Mouse (Mus musculus): ENCODE measurements around the gene Ahcyl1. TPM values are rescaled to one million over a fixed set of nuclear protein-coding genes. Genes with fewer than 3 reads are reported as not detected.
A peak's percentile ranks its signal among the peaks of the same experiment; 100 is the strongest.
"Not testable (repeated sequence)": the region's sequence is repeated elsewhere in the genome, so short reads cannot be mapped to it uniquely, and the experiment has no call there.

The Ahcyl1 gene
- total RNA-seq (2015; ENCODE audit: low replicate concordance) (34.6 and 38.6 TPM in 2 replicates), total RNA-seq (2017; ENCODE audit: low replicate concordance) (29.4 and 33.7 TPM in 2 replicates)

DNA sequence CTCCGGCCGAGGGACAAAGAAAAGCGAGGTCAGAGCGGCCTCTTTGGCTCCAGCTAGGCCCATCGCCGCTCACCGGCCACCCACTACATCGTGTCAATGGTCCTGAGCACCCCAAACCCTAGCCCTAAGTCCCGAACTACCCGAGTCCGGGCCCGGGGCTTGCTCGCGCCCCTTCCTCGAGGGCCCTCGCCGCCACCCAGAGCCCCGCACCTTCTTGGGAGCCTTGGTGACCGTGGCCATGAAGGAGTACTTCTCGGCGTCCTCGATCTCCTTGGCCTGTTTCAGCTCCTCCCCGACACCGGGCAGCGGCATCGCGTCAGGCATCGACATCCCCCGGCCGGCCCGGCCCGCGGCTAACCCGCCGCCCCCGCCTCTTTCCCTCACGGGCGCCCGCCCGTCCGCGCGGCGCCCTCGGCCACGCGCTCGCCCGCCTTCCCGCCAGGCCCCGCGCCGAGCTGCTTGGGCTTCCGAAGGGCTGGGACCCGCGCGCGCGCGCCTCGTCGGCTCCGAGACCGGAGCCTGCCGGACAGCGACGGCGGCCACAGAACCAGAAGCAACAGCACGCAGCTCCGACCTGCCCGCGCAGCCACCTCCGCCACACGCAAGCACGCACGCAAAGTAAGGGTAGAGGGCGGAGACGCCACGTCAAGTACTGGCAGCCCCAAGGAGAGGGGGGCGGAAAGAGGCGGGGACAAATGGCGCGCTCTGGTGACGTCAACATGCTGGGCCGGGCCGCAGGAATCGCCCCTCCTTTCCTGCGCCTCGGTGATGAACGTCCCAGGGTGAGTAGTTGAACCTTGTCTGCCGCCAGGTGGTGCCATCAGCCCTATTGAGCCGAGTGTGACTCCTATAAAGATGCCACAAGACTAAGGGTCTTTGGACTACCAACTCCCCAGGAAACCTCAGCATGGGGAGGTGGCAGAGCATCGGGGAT, at the start of gene Ahcyl1:
Gene Ahcyl1, minus strand, starts transcription at position 613 of the 934 bp plus-strand sequence.
- peak; percentile 94 for ATAC-seq (replicated peaks; ENCODE audit: low FRiP score, poor library complexity, severe bottlenecking)

DNA sequence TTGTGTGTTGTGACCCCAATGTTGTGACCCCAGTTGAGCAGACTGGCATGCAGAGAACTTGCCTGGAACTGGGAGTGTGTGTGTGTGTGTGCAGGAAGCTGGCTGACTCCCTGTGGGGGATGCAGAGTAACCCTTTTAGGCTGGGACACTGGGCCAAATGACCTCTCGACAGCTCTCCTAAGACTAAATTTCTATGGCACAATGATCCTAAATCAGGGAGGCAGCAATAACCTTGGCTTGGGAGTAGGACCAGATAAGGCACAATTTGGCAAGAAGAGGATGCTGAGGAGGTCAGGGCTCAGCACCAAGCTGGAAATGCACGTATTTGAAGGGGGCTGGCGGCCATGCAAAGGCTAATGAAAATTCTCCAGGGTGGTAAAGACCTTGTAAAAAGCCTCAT, 49.7 kb upstream of the Ahcyl1 start:
- no peak for ATAC-seq (replicated peaks; ENCODE audit: low FRiP score, poor library complexity, severe bottlenecking)

DNA sequence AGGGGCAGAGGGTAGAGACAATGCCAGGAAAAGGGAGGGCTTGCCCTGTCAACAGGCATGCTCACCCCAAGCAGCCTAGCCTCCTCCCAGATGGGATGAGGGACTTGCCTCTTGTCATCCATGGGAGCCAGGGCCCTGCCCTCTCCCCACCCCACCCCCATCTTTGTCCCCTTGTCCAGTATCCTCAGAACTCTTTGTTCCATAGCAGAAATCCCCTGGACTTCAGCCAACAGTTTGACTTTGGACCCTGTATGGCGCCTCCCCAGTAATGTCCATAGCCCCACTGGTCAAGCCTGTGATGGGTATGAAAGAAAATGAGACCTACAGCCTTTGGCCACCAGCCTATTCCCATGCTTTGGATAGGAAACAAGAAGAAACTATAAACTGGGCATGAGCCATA, 47.3 kb upstream of the Ahcyl1 start:
- ATAC-seq (replicated peaks; ENCODE audit: low FRiP score, poor library complexity, severe bottlenecking) = no peak

DNA sequence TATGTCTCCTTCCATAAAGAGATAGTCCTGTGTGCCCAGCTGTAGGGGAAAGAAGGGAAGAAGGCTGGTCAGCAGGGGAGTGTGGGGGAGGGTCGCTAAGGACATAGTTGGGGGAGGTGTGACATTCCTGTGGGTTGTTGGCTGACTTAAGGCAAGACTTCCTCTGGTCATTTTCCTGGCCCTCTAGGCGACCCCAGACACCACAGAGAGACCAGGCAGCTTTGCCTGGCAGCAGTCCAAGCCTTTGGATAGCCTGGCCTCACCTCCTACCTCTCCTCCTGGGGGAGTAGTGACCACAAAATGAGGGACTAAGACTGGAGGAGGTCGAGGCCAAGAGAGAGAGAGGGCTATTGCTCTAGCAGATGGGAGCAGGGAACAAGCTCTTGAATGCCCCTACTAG, 46.7 kb upstream of the Ahcyl1 start:
- no peak for ATAC-seq (replicated peaks; ENCODE audit: low FRiP score, poor library complexity, severe bottlenecking)

DNA sequence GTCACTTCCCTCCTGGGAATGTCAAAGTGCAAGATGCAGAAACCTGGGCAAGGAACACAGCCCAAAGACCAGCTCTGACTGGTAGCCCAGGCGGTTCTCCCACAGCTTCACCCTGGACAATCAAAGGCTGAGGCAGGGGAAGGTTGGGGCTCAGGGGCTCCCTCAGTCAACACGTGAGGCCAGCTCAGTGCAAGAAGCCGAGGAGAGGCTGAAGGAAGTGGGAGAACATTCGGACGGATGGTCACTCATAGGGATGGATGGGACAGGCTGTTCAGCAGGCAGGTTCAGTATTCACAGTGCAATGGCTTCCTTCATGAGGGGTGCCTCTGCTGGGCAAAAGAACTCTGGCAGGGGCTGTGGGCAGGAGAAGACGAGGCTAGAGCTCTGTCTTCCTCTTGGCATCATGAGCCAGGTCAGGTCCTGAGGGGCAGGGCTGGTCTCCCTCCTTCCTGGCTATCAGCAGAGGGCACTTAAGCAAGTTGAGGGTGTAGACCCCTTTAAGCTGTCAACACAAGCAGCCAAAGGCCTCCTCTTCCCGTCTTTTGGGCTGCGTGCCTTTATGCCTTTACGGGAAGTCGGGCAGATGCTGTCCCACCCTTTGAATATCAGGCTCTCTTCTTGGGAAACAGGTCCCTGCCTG, 45.8 kb upstream of the Ahcyl1 start:
- no peak; the same call in 1 of the 2 replicates for ATAC-seq (replicated peaks; ENCODE audit: low FRiP score, poor library complexity, severe bottlenecking)

DNA sequence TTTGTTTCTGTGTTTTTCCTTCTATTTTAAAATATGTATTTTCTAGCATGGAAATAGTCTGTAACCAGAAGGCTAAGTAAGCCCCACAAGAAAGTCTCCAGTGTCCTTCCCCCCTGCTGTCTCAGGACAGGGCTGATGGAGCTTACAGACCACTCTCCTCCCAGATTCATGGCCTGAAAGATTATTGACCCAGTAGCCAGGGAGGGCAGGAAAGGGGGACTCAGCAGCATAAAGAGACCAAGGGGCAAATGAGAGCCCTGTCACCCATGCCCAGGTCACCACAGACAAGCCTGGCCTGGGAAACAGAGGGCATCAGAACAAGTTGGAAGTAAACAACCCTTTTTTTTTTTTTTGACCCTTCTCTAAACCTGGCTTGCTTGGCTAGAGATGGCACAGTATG, 45.0 kb upstream of the Ahcyl1 start:
- no peak for ATAC-seq (replicated peaks; ENCODE audit: low FRiP score, poor library complexity, severe bottlenecking)

DNA sequence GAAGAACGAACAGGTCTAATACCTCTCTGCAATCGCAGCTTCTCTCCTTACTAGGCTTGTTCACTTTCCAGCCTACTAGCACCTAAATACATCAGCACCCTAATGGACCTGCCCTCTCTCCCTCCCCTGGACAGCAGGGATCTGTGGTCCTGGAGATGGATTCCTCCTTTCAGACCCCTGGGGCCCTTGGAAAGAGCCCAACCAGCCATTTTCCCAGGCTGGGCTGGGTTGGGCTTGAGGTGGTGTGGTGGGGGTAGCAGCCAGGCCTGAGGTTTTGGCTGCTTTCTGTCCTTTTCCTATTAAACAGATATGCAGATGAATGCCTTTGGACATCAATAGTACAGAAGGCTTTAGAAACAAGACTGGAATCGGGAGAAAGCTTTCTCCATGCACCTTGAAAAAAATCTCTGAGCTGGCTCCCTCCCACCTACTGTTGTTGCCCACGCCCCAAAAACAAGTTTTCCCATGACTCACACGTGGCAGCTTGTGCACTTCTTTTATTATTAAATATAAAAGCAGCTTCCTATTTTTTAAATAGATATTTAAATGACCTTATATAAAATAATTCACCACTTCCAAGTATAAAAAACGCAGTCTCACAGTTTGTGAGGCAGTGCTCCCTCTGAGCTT, 44.3 kb upstream of the Ahcyl1 start:
- ATAC-seq (replicated peaks; ENCODE audit: low FRiP score, poor library complexity, severe bottlenecking) = no peak

DNA sequence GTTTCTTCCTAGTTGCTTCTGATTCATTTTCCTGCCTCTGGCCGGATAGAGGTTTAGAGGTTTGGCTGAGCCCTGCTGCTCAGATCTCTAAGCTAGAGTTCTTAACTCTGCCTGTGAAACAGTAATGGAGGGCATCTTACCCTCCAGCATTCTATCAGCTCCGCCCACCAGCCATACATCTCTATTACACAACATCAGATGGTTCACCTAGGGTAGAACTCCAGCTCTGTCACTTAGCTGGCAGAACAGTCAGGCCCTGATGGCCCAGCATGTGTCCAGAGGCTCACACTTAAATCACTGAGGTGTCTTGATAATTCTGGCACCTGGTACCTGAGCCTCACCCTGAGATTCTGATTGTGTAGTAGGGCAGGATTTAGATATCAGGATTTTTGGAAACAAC, 43.6 kb upstream of the Ahcyl1 start:
- ATAC-seq (replicated peaks; ENCODE audit: low FRiP score, poor library complexity, severe bottlenecking) = no peak

DNA sequence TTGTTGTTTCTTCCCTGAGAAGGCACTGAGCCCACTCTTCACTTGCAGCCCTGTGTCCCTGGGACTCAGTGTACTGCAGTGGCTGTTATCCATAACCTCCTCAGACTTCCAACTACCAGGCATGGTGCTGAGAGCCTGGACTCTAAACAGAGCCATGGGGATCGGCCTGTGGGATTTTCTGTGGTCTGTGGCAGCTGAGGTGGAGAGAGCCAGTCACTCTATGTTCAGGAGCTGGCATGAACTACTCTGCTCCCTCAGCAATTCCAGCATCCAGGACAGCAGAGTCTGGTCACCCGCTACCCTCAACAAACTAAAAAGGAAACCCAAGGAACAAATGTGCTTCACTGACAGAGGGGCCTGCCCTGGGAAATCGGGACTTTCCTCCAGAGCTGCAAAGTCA, 43.1 kb upstream of the Ahcyl1 start:
- ATAC-seq (replicated peaks; ENCODE audit: low FRiP score, poor library complexity, severe bottlenecking) = no peak

DNA sequence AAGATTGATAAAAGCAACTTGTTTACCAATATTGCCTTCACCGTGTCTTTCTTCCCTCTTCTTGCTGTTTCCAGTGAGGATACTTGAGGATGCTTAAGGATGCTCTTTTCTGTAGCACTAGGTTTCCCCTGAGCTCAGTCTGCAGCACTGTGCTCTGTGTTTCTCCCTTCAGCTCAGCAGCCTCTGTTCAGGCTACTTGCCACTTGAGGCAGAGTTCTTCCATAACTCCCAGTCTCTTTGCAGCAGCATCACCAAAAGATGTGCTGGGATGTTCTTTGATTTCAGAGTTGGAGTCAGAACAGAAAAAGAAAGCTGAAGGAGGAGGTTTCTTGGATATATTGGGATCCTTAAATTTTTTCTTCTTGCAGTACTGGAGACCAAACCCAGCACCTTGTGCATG, 42.3 kb upstream of the Ahcyl1 start:
- ATAC-seq (replicated peaks; ENCODE audit: low FRiP score, poor library complexity, severe bottlenecking) = no peak

DNA sequence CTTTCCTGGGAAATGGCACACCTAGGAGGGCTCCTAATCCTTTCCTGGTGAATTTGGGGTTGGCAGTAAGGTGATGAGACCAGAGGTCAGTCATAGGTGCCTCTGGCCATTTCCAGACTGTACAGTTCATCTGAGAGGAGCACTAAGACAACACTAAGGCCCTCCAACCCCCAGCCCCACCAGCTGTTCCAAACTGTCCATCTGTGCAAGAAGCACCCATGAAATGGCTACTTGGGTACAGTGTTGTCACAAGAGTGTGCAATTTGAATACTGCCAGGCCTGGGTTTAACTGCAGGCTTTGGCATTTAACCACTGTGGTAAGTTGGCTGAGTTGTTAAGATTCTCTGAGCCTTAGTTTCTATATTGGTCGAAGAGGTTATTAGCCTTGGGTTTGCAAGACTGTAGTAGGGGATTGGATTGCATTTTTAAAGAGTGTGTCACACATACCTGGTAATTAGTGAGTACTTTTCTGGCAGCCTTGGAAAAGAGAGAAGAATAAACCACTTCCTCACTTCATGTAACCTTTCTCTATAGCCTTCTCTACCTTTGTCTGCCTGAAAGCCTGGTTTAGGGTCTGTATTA, 41.3 kb upstream of the Ahcyl1 start:
- no peak for ATAC-seq (replicated peaks; ENCODE audit: low FRiP score, poor library complexity, severe bottlenecking)

DNA sequence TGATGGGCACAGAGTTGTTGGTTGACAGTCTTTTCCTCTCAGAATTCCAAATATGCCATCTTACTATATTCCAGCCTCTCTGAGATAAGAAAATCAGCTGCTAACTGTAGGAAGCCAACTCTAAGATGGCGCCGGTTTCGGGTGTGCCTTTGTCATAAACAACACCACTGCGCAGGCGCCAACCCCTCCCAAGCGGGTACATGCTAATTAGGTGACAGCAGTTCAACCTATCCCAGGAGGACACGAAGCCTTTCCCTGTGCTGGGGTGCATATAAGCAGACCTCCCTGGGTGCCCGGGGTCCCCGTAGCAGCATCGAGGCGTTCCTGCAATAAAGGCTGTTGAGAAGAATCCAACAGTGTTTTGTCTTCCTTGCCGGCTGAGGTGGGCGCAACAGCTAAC, 39.3 kb upstream of the Ahcyl1 start:
- ATAC-seq (replicated peaks; ENCODE audit: low FRiP score, poor library complexity, severe bottlenecking) = not testable (repeated sequence)

DNA sequence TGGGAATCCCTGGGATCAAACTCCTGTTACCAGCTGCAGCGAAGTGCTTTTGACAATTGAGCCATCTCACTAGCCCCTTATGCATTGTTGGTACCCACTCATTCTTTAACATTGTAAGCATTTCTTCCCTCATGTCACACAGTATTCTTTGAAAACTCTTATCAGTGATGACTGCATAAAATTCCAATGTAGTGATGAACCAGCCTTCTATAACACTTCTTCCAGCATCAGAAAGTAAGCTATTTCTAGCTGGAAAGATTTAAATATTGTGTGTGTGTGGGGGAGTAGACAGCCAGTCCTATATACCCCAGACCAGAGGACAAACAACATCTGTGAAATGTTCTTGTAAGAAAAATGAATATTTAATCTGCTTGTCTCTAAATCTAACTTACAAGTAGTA, 37.0 kb upstream of the Ahcyl1 start:
- ATAC-seq (replicated peaks; ENCODE audit: low FRiP score, poor library complexity, severe bottlenecking) = no peak

DNA sequence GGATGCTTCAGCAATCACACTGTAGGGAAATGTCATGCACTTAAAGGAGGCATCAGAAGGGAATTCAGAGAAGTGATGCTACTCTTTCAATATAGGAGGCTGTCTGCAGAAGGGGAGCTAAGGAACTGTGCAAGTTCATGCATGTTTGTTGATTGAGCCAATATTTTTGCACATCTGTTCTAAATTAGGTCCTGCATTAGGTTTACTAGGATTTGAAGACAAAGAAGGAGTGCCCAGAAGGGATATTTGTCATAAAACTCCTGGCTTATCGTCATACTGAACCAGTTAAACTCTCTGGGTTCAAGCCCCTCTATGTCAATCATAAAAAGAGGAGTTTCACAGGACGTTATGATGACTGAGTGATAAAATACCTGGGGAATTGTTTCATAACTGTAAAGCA, 33.9 kb upstream of the Ahcyl1 start:
- ATAC-seq (replicated peaks; ENCODE audit: low FRiP score, poor library complexity, severe bottlenecking) = no peak

DNA sequence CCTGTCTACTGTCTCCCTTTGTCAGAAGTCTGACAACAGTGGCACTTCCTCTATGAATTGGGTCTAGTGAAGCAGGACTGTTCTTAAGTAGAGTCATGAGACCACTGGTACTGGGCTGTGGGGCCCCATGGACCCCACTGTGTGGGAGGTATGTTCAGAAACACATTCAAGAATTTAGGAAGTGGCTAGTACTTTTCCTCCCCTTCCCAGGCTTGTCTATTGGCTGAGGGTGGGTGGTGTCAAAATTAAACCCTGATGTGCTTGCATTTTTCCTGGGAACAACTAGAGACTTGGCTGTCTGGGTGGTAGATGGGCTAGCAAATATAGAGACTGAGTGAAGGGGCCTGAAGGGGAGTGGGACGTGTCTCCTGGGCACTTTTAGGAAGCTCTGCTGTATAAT, 32.1 kb upstream of the Ahcyl1 start:
- no peak for ATAC-seq (replicated peaks; ENCODE audit: low FRiP score, poor library complexity, severe bottlenecking)

DNA sequence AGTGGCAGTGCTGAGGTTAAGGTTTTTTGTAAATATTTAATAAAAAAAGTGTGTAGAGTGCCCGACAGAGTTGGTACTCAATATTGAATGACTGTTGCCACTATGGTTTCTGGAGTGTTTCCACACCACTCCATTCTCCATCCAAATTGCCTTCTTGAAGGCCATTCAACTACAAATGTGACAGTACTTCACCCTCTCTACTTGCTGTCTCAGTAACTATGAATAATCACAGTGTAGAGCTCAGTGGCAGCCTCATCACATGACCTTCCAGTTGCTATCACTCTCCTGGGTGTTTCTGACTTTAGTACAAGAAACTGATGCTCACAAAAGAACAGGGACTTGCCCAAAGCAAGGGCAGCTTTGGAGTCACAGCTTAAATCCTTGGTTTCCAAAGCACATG, 19.6 kb upstream of the Ahcyl1 start:
- ATAC-seq (replicated peaks; ENCODE audit: low FRiP score, poor library complexity, severe bottlenecking) = no peak

DNA sequence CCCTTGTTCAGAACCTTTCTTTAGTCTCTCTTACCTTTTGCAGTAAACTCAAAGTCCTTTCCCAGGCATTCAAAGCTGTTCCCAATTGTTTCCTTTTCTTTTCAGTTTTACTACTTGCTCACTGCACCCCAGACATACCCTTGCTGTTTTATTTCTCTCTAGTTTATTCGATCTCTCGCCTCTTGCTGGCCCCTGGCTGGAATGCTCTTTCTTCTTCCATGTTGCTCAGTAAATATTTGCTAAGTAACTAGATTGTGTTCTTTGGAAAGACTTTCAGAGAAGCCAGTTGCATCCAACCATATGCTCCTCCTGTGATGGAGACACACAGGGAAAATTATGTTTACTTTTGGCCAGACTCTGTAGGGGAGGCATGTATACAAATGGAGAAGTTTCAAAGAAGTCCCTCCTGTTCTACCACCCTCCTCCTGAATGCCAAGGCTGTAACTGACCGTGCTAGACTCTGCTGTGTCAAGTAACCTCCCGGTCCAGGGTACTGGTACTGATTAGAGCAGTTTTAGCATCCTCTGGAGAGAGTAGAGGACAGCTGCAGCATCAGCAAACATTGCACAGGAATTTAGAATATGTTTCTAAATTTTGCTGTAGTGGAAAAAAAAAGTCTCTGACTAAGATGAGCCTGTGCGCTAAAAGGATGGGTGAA, 18.0 kb upstream of the Ahcyl1 start:
- ATAC-seq (replicated peaks; ENCODE audit: low FRiP score, poor library complexity, severe bottlenecking) = no peak

DNA sequence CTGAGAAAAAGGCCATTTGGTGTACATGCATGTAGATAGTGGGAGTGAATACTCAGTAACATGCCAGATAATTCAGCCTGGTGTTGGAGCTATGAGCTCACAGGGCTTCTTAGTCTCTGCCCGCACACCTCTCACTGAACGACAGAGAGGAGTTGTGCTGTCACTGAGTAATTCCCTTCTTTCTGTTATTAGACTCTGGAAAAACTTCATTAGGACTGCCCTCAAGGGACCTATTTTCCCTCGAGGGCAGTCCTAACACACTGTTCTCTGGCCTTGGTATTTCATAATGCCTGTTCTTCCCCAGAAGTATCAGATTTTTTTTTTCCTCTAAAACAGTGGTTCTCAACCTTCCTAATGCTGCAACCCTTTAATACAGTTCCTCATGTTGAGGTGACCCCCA, 15.7 kb upstream of the Ahcyl1 start:
- no peak for ATAC-seq (replicated peaks; ENCODE audit: low FRiP score, poor library complexity, severe bottlenecking)

DNA sequence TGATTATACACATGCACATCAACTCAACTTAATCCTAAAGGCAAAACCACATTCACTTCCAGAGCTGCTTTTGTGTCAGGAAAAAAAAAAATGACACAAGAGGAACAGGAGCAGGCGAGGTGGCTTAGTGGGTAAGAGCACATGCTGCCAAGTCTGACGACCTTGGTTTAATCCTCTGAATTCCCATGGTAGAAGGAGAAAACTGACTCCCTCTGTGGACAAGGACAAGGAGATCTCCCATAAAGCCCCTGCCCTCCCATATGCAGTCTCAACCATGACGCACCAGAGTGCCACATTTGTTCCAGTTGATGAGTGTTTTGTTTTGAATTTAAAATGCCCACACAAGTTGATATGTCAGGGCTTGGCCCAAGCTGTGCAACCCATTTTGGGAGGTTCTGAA, 12.8 kb upstream of the Ahcyl1 start:
- no peak for ATAC-seq (replicated peaks; ENCODE audit: low FRiP score, poor library complexity, severe bottlenecking)

DNA sequence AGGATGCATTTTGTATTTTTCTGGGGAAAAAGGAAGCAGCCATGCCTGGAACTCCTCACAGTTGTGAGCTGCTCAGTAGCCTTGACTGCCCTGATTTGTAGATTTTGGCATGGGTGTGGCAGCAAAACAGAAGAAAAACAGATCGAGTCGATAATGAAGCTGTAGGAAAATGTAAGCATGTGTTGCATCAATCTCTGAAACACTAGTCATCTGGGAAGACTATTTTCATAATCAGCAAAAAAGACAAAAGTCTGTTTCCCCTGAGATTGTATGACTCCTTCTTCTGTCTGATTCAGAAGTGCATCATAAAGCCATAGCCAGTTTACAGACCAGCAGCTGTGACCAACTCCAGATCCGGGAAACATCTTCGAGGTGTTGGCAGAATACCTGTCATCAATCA, 10.9 kb upstream of the Ahcyl1 start:
- ATAC-seq (replicated peaks; ENCODE audit: low FRiP score, poor library complexity, severe bottlenecking) = no peak

Data from erythroid progenitor cell, adult 5-6 weeks (primary cell).